Mouse (Mus musculus): ENCODE measurements around the gene Scmh1.

- TF ChIP-seq CTCF (IDR thresholded peaks at IDR 0.05; ENCODE audit: low read depth), result no peak
- no peak for TF ChIP-seq EP300 (optimal IDR thresholded peaks at IDR 0.05)
Measured at GRCm38 (mm10) chr4:120521761-120522160, 116.7 kb downstream of the Scmh1 start.
